Mouse (Mus musculus) testis, adult 2 months (tissue): Measurements from ENCODE around the gene Olfr1250. TPM values are rescaled to one million over a fixed set of nuclear protein-coding genes. Genes with fewer than 3 reads are reported as not detected.
"Not testable (repeated sequence)": the region's sequence is repeated elsewhere in the genome, so short reads cannot be mapped to it uniquely, and the experiment has no call there.

Experiments used
- H3K27ac ChIP-seq: fragments of 200-500 bp; 2 replicates; pipeline ENCODE4 v1.5.1; 2012; ENCODE audit warnings: low read depth, low read length; ENCODE audit not compliant: control insufficient read depth, insufficient read depth
- H3K27me3 ChIP-seq: fragments of 200-500 bp; 2 replicates; pipeline ENCODE4 v1.6.1; 2012; ENCODE audit warnings: mild to moderate bottlenecking, low read length, moderate library complexity; ENCODE audit not compliant: control insufficient read depth, insufficient read depth
- H3K36me3 ChIP-seq: fragments of 200-500 bp; 2 replicates; pipeline ENCODE4 v1.6.1; 2012; ENCODE audit warnings: mild to moderate bottlenecking, low read length; ENCODE audit not compliant: control insufficient read depth, insufficient read depth
- H3K4me1 ChIP-seq: fragments of 200-500 bp; 2 replicates; pipeline ENCODE4 v1.6.1; 2012; ENCODE audit warnings: low read length; ENCODE audit not compliant: control insufficient read depth, insufficient read depth
- H3K4me3 ChIP-seq: fragments of 200-500 bp; 2 replicates; pipeline ENCODE4 v1.5.1; 2012; ENCODE audit warnings: low read depth, mild to moderate bottlenecking, low read length, moderate library complexity, mixed read lengths; ENCODE audit not compliant: control insufficient read depth
- CTCF ChIP-seq: fragments of 200-500 bp; IDR thresholded peaks from 2 replicates; pipeline ENCODE4 v1.5.1; 2012; ENCODE audit warnings: low read depth, mild to moderate bottlenecking, inconsistent platforms, low read length, moderate library complexity; ENCODE audit not compliant: control insufficient read depth, insufficient read depth, insufficient replicate concordance
- POLR2A ChIP-seq: fragments of 200-500 bp; IDR thresholded peaks from 2 replicates; pipeline ENCODE4 v1.6.1; 2012; ENCODE audit warnings: low read depth, mild to moderate bottlenecking, inconsistent platforms, low read length, moderate library complexity; ENCODE audit not compliant: control insufficient read depth
- polyA plus RNA-seq: library from polyadenylated mRNA; depleted of rRNA; stranded (reverse); fragments of >200 nt; gene quantifications from 2 replicates; pipeline ENCODE4 v1.2.3, GENCODE M21; 2012; rRNA removed

Gene Olfr1250
- not detected in 2 replicates for polyA plus RNA-seq

GRCm38 (mm10) chr2:89661367-89661766, at the start of gene Olfr1250:
Gene Olfr1250 (minus strand): TSS chr2:89661467.
- no peaks in the 10 kb centered on the region for H3K27me3 ChIP-seq
- H3K4me1 ChIP-seq, result no peaks in the 10 kb centered on the region
- TF ChIP-seq CTCF (no peak), POLR2A (no peak)
- H3K36me3 ChIP-seq, result no peaks in the 10 kb centered on the region
- no peak within 1 kb of the TSS for H3K4me3 ChIP-seq
- no peak within 1 kb of the TSS for H3K27ac ChIP-seq

DNA sequence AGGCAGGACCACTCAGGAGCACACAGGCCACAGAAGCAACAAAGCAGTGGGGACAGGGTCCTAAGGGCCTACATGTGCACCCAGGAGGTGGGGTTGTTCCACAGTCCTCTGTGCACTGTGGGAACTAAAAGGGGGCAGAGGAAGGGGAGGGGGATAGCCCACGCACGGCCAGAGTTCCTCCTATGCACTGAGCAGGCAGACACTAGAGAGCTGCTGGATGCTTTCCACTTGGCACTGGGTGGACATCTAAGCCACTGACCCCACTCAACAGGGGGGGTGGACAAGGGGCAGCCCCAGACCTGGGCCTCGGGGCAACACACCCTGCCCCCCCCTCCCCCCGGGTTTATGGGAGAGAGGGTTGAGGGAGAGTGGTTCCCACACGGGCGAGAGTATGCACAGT, 30.7 kb upstream of the Olfr1250 start:
- H3K36me3 ChIP-seq, result no peaks in the 10 kb centered on the region
- H3K4me1 ChIP-seq, result no peaks in the 10 kb centered on the region
- no peaks in the 10 kb centered on the region for H3K27me3 ChIP-seq
- no peak overlapping the region for H3K27ac ChIP-seq
- H3K4me3 ChIP-seq, result no peak overlapping the region
- TF ChIP-seq POLR2A (no peak), CTCF (no peak)

GRCm38 (mm10) chr2:89671836-89672235, 10.6 kb upstream of the Olfr1250 start, which contains the start of gene Olfr1251:
Gene Olfr1251 (minus strand): TSS chr2:89671936.
- TF ChIP-seq POLR2A, result no peak
- TF ChIP-seq CTCF, result no peak
- H3K27ac ChIP-seq, result no peak within 1 kb of the TSS

DNA sequence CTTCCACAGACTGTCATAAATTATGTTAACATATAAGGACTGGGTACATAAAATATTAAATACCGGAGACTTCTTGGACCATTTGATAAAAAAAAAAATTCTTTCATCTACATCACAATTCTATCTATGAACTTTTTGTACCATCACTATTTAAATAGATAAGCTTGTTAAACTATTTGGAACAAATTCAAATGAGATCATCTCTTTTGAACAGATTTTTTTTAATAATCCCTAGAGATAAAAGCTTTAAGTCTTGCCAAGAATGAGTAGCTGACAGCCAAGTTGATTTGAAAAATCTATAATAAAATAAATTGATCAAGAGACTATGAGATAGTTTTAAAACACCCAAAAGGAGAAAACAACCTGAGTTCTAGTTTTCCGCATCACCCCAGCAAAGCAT, 26.4 kb downstream of the Olfr1250 start, which contains the start of gene Olfr1249:
Gene Olfr1249 (minus strand): TSS at position 101 of the 400 bp plus-strand sequence.
- H3K4me3 ChIP-seq, result no peak within 1 kb of the TSS
- H3K27me3 ChIP-seq, result no peaks in the 10 kb centered on the region
- no peak for TF ChIP-seq POLR2A
- TF ChIP-seq CTCF, result no peak
- no peaks in the 10 kb centered on the region for H3K4me1 ChIP-seq
- no peak within 1 kb of the TSS for H3K27ac ChIP-seq
- no peaks in the 10 kb centered on the region for H3K36me3 ChIP-seq

More at GRCm38 (mm10) chr2:89671836-89672235, 10.6 kb upstream of the Olfr1250 start, which contains the start of gene Olfr1251:
- Histone ChIP-seq H3K36me3 (no peaks in the 10 kb centered on the region), H3K4me1 (no peaks in the 10 kb centered on the region), H3K4me3 (no peak within 1 kb of the TSS), H3K27me3 (no peaks in the 10 kb centered on the region)

GRCm38 (mm10) chr2:89618145-89618544, 43.1 kb downstream of the Olfr1250 start, which contains the start of gene Olfr1248:
Gene Olfr1248 (minus strand): TSS chr2:89618245.
- H3K27ac ChIP-seq, H3K27me3 ChIP-seq, H3K4me3 ChIP-seq, H3K36me3 ChIP-seq, H3K4me1 ChIP-seq: not testable (repeated sequence)

DNA sequence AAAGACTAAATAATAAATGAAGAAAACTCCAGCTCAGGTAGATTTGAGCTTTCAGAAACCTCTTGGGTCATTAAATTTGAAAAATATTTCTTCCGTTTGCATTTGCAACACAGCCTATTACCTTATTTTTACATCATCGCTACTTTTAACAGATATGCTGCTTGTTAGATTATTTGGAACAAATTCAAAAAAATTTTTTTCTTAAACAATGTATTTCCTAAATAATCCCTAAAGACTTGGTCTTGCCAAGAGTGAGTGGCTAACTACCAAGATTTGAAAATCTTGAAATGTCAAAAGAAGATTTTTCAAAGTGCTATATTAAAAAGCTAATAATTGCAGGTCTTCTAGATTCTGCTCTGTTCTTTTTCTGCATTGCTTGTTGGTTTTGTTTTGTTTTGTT, 47.2 kb downstream of the Olfr1250 start, which contains the start of gene Olfr1247:
Gene Olfr1247 (minus strand): TSS at position 101 of the 400 bp plus-strand sequence.
- Histone ChIP-seq H3K27me3 (no peaks in the 10 kb centered on the region), H3K27ac (no peak within 1 kb of the TSS), H3K36me3 (no peaks in the 10 kb centered on the region), H3K4me1 (no peaks in the 10 kb centered on the region), H3K4me3 (no peak within 1 kb of the TSS)
- no peak for TF ChIP-seq CTCF
- no peak for TF ChIP-seq POLR2A

Other genes starting within 250 kb of the Olfr1250 start
- gene Olfr1239, start 241.1 kb downstream of the Olfr1250 start, polyA plus RNA-seq, result not detected in 2 replicates
- gene Olfr1240, start 218.5 kb downstream of the Olfr1250 start, polyA plus RNA-seq, result not detected in 2 replicates
- gene Olfr1241, start 174.3 kb downstream of the Olfr1250 start, polyA plus RNA-seq, result not detected in 2 replicates
- not detected in 2 replicates for gene Olfr1242, start 163.1 kb downstream of the Olfr1250 start, polyA plus RNA-seq
- gene Olfr1243, start 130.0 kb downstream of the Olfr1250 start, polyA plus RNA-seq, result not detected in 2 replicates
- gene Olfr1245, start 83.0 kb downstream of the Olfr1250 start, polyA plus RNA-seq, result not detected in 2 replicates
- not detected in 2 replicates for gene Olfr1246, start 68.3 kb downstream of the Olfr1250 start, polyA plus RNA-seq
- not detected in 2 replicates for gene Olfr1247, start 47.3 kb downstream of the Olfr1250 start, polyA plus RNA-seq
- not detected in 2 replicates for gene Olfr1248, start 43.2 kb downstream of the Olfr1250 start, polyA plus RNA-seq
- not detected in 2 replicates for gene Olfr1249, start 26.5 kb downstream of the Olfr1250 start, polyA plus RNA-seq
- 0.22 TPM in 1 of 2 replicates, not detected in the other for gene Olfr1251, start 10.5 kb upstream of the Olfr1250 start, polyA plus RNA-seq
- gene Olfr1252, start 63.5 kb upstream of the Olfr1250 start, polyA plus RNA-seq, result not detected in 2 replicates
- not detected in 2 replicates for gene Olfr1253, start 95.6 kb upstream of the Olfr1250 start, polyA plus RNA-seq
- gene Olfr1254, start 132.2 kb upstream of the Olfr1250 start, polyA plus RNA-seq, result not detected in 2 replicates
- not detected in 2 replicates for gene Olfr1255, start 150.6 kb upstream of the Olfr1250 start, polyA plus RNA-seq
- not detected in 2 replicates for gene Olfr1256, start 180.1 kb upstream of the Olfr1250 start, polyA plus RNA-seq
- not detected in 2 replicates for gene Olfr48, start 186.7 kb upstream of the Olfr1250 start, polyA plus RNA-seq
- 0.06 and 0.27 TPM in 2 replicates for gene Olfr1257, start 217.0 kb upstream of the Olfr1250 start, polyA plus RNA-seq